Mouse (Mus musculus): Measurements from ENCODE around the gene Plch1.

DNA sequence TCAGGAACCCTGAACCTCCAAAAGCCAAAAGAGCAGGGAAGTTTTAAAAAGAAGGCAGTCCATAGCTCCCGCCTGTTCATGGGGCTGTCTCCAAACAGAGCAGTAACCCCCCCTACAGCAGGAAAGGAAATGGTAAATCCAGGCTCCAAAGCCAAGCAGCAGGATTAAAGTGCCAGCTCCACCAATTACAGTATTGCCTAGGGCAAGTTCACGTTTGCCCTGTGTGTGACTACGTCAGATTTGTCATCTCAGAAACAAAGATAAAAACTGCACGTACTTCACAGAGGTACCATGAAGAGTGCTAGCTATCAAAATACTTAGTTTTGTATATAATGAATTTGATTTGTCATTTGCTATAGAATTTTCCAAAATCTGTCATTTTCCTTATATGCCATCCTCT is 55.1 kb downstream of the Plch1 start:
- TF ChIP-seq EP300 (IDR thresholded peaks at IDR 0.05) (no peak), CTCF (IDR thresholded peaks at IDR 0.05) (no peak)
